Mouse (Mus musculus): ENCODE data around the gene Uqcrc1.

Gene Uqcrc1

DNA sequence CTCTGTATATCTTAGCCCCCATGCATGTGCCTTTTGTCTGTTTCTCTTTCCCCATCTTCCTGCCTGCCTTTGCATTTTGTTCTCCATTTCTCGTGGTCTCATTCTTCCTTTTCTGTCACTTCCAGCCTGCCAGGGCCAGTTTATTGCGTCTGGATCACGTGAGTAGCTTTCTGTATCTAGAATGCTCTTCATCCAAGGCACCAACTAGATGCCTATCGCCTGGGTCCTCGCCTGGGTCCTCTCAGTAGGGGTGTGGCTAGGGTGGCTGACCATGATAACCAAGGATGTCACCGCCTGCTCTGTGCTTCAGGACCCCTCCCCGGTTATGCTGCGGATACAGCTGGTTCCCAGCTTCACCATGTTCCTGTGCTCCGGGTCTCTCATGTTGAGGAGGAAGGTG, 46.8 kb downstream of the Uqcrc1 start:
- DNase-seq (ENCODE audit: extremely low spot score, low spot score): no peak

- DNase-seq (ENCODE audit: extremely low spot score, low spot score): no peak
These were observed 49.3 kb downstream of the Uqcrc1 start, which contains the start of gene Ucn2 for GRCm38 (mm10) chr9:108985710-108986109. Ucn2 (plus strand) TSS chr9:108986010.

GRCm38 (mm10) chr9:108987704-108988350, 51.4 kb downstream of the Uqcrc1 start:
- no peak for DNase-seq (ENCODE audit: extremely low spot score, low spot score)

DNA sequence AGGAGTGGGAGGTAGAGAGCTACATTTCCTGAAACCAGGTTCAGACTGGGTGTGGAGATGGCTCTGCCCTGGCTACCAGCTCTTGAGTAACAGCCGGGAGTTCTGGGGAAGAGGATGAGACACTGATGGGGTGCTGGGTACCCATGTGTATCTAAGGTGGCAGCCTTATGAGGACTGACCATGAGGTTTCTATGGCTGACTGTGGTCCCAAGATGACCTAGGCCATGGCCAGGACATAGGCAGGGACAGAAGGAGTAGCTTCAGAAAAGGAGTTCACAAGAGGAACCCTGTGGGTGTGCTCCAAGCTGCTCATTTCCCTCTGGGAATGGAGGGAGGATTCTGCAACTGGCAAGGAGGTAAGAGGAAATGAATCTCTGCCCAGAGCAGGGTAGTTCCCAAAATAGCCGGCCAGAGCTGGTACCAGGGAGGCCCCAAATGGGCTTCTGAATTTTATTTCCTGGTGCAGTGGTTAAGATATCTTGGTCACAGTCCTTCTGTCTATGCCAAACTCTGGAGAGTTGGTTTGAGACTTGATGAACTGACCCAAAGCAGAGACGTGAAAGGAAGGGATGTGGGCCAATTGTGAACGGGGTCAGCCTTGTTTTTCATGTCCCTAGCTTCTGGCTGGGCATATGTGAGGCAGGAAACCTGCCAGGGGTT, 53.5 kb downstream of the Uqcrc1 start:
- DNase-seq (ENCODE audit: extremely low spot score, low spot score): no peak

GRCm38 (mm10) chr9:108990462-108990820, 54.0 kb downstream of the Uqcrc1 start:
- no peak for DNase-seq (ENCODE audit: extremely low spot score, low spot score)

DNA sequence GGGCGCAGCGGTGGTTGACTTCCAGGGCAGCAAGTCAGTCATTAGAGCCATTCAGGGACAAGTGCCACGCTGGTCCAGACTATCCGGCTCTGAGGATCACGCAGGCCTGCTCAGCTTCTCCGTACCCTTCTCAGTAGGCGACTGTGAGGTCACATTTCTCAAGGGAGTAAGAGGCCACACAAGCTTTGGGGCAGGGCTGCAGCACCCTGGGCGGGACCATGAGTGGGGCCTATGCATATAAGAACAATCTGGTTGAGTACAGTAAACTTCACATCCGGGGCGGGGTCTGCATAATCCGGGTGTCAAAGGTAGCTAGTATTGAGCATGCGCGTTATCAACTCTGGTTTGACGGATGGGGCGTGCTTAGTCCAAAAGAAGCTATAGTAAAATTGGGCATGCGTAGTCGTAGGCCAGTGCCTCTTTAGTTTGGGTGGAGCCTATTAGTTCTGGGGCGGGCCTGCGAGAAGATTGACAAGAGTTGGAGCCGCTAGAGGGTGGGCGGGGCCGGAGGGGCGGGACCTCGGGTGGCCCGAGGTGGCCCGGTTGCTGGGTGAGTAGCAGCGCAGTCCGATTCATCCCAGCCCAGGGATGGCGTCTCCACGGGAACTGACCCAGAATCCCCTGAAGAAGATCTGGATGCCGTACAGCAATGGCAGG, 55.1 kb downstream of the Uqcrc1 start, which contains the start of gene Pfkfb4:
TSS of gene Pfkfb4 (plus strand) at position 351 of the 657 bp plus-strand sequence.
- DNase-seq (ENCODE audit: extremely low spot score, low spot score): peak; percentile 91

- no peak for DNase-seq (ENCODE audit: extremely low spot score, low spot score)
These were observed 55.6 kb downstream of the Uqcrc1 start for GRCm38 (mm10) chr9:108992085-108992469.

- DNase-seq (ENCODE audit: extremely low spot score, low spot score): no peak
These were observed 56.4 kb downstream of the Uqcrc1 start for GRCm38 (mm10) chr9:108992620-108993361.

DNA sequence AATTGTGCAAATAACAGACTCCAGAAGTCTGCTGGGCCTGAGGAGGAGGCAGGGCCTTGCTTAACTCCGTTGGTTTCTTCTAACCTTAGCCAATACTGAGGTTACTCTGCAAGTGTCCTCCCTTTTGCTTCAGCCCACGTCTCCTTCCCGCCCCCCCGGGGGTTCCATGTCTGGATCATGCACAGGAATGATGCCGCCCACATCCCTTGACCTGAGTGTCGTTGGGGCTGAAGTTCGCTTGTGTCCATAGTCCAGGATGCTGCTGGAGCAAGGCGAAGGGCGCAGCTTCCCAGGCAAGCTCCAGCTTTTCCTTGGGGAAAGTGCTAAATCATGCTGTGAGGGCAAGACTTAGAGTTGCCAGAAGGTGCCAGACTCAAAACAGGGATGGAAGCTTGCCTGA, 60.0 kb downstream of the Uqcrc1 start:
- DNase-seq (ENCODE audit: extremely low spot score, low spot score): no peak

DNA sequence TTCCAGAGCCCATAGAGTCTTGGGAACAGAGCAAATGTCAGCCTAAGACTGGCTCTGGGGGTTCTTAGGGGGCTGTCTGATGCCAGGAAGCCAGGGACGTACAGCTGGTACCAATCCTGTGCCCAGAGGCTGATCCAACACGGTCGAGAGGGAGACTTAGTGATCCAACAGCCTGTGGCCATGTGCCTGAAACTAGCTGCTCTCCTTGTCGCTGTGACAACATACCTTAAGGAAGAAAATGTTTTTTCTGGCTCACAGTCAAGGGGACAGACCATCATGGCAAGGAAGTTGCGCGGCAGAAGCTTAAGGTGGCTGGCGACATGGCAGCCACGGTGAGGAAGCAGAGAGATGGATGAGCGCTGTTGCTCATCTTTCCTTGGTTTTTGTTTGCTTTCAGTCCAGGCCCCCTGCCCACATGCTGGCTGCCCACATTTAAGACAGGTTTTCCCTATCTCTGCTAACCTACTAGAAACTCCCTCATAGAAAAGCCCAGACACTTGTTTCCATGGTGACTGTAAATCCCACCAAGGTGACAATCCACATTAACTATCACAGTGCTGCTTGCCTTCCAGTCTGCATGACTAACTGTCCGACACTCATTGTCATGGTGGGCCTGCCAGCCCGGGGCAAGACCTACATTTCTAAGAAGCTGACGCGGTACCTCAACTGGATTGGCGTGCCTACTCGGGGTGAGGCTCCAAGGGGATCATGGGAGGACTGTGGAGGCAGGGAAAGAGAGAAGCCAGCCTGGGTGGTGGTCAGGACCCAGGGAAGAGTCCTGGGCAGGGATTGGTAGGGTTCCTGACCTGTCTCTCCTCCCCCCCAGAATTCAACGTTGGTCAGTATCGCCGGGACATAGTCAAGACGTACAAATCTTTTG, 62.1 kb downstream of the Uqcrc1 start:
- no peak for DNase-seq (ENCODE audit: extremely low spot score, low spot score)

DNA sequence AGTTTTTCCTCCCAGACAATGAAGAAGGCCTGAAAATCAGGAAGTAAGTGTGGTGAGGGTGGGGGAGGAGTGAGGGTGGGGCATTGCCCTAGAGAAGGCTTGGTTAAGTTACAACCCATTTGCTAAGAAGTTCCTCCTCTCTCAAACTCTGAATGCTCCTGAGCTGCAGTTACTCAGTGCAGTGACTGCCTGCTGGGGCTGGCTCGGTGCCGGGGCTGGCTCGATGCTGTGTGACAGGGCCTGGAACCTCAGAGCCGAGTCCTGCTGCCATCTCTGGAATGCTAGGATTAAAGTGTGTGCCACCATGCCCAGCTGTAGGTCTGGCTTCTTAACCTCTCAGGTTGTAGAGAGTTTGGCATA, 62.7 kb downstream of the Uqcrc1 start:
- no peak for DNase-seq (ENCODE audit: extremely low spot score, low spot score)

All from neural tube, embryonic 10.5 days (tissue).